Mouse (Mus musculus): Measurements from ENCODE around the gene Pdzd9. TPM values are rescaled to one million over a fixed set of nuclear protein-coding genes. Genes with fewer than 3 reads are reported as not detected.

The Pdzd9 gene
- polyA plus RNA-seq, 1 experiment from 2014 or later: 0.28 TPM

- peak within 1 kb of the TSS; percentile 86 for H3K4me2 ChIP-seq (replicated peaks)
- peak within 1 kb of the TSS; percentile 92 for H3K9ac ChIP-seq (replicated peaks)
- H3K27ac ChIP-seq (replicated peaks): peak within 1 kb of the TSS; percentile 86
- WGBS: under 1% methylated on average over 45 of the region's 45 CpGs
- H3K4me1 ChIP-seq: peaks cover 18% of the 10 kb centered on the region
- H3K36me3 ChIP-seq: peaks cover 17% of the 10 kb centered on the region
- ATAC-seq (ENCODE audit: low FRiP score, low read depth): peak; percentile 99
- no peaks in the 10 kb centered on the region for H3K9me3 ChIP-seq
- peak within 1 kb of the TSS; percentile 94 for H3K4me3 ChIP-seq
- no peaks in the 10 kb centered on the region for H3K27me3 ChIP-seq
Observed at GRCm38 (mm10) chr7:120634711-120635361, 35.3 kb downstream of the Pdzd9 start, which contains the start of gene Uqcrc2. Gene Uqcrc2, plus strand, starts transcription at chr7:120635176.

- 10% methylated on average over 9 of the region's 9 CpGs for WGBS
- Histone ChIP-seq H3K4me3 (peak overlapping the region; percentile 94), H3K4me1 (peaks cover 18% of the 10 kb centered on the region), H3K27ac (replicated peaks) (peak overlapping the region; percentile 86; the same call in 1 of the 2 replicates), H3K9me3 (no peaks in the 10 kb centered on the region), H3K27me3 (no peaks in the 10 kb centered on the region), H3K36me3 (peaks cover 11% of the 10 kb centered on the region), H3K4me2 (replicated peaks) (peak overlapping the region; percentile 86), H3K9ac (replicated peaks) (peak overlapping the region; percentile 92)
- ATAC-seq (ENCODE audit: low FRiP score, low read depth): no peak
Observed at GRCm38 (mm10) chr7:120634301-120634700, 35.8 kb downstream of the Pdzd9 start.

GRCm38 (mm10) chr7:120632518-120632917, 37.6 kb downstream of the Pdzd9 start:
- no peak for ATAC-seq (ENCODE audit: low FRiP score, low read depth)
- H3K9me3 ChIP-seq: no peaks in the 10 kb centered on the region
- WGBS: 74% methylated on average over 1 of the region's 1 CpGs
- H3K36me3 ChIP-seq: no peaks in the 10 kb centered on the region
- H3K4me1 ChIP-seq: peaks cover 18% of the 10 kb centered on the region
- no peak overlapping the region for H3K4me2 ChIP-seq (replicated peaks)
- no peak overlapping the region for H3K4me3 ChIP-seq
- no peak overlapping the region for H3K9ac ChIP-seq (replicated peaks)
- no peak overlapping the region for H3K27ac ChIP-seq (replicated peaks)
- H3K27me3 ChIP-seq: no peaks in the 10 kb centered on the region

- Histone ChIP-seq H3K9me3 (no peaks in the 10 kb centered on the region), H3K36me3 (no peaks in the 10 kb centered on the region), H3K4me2 (replicated peaks) (no peak overlapping the region), H3K27me3 (no peaks in the 10 kb centered on the region), H3K9ac (replicated peaks) (no peak overlapping the region), H3K27ac (replicated peaks) (no peak overlapping the region), H3K4me1 (no peaks in the 10 kb centered on the region), H3K4me3 (no peak overlapping the region)
- ATAC-seq (ENCODE audit: low FRiP score, low read depth): no peak
- 92% methylated on average over 9 of the region's 9 CpGs for WGBS
Observed at GRCm38 (mm10) chr7:120620841-120621240, 49.3 kb downstream of the Pdzd9 start.

- H3K4me1 ChIP-seq: no peaks in the 10 kb centered on the region
- WGBS: 78% methylated on average over 8 of the region's 8 CpGs
- no peaks in the 10 kb centered on the region for H3K9me3 ChIP-seq
- no peak for ATAC-seq (ENCODE audit: low FRiP score, low read depth)
- no peak overlapping the region for H3K9ac ChIP-seq (replicated peaks)
- no peak overlapping the region for H3K4me3 ChIP-seq
- H3K27ac ChIP-seq (replicated peaks): no peak overlapping the region
- no peaks in the 10 kb centered on the region for H3K27me3 ChIP-seq
- H3K36me3 ChIP-seq: no peaks in the 10 kb centered on the region
- no peak overlapping the region for H3K4me2 ChIP-seq (replicated peaks)
Observed at GRCm38 (mm10) chr7:120620075-120620771, 49.9 kb downstream of the Pdzd9 start.

Other genes starting within 250 kb of the Pdzd9 start
- gene Uqcrc2, start 35.2 kb downstream of the Pdzd9 start, polyA plus RNA-seq (2016; fragmentation: Nextera tagmentation; extraction: Ambion mirVana): 169 and 175 TPM in 2 replicates
- gene Mosmo, start 7.3 kb upstream of the Pdzd9 start, polyA plus RNA-seq (2016; fragmentation: Nextera tagmentation; extraction: Ambion mirVana): 14.7 and 18.3 TPM in 2 replicates
- gene Vwa3a, start 69.0 kb upstream of the Pdzd9 start, polyA plus RNA-seq (2016; fragmentation: Nextera tagmentation; extraction: Ambion mirVana): 0.41 and 0.51 TPM in 2 replicates
- gene Gm5737, start 142.0 kb upstream of the Pdzd9 start, polyA plus RNA-seq (2016; fragmentation: Nextera tagmentation; extraction: Ambion mirVana): not detected in 2 replicates
- 27.9 and 29.6 TPM in 2 replicates for gene Eef2k, start 172.5 kb upstream of the Pdzd9 start, polyA plus RNA-seq (2016; fragmentation: Nextera tagmentation; extraction: Ambion mirVana)
- 31.4 and 33.2 TPM in 2 replicates for gene Polr3e, start 247.4 kb upstream of the Pdzd9 start, polyA plus RNA-seq (2016; fragmentation: Nextera tagmentation; extraction: Ambion mirVana)

All from midbrain, embryonic 12.5 days (tissue).